25 mouse cellular contexts compared by ENCODE assay signal in the genomic region with DNA sequence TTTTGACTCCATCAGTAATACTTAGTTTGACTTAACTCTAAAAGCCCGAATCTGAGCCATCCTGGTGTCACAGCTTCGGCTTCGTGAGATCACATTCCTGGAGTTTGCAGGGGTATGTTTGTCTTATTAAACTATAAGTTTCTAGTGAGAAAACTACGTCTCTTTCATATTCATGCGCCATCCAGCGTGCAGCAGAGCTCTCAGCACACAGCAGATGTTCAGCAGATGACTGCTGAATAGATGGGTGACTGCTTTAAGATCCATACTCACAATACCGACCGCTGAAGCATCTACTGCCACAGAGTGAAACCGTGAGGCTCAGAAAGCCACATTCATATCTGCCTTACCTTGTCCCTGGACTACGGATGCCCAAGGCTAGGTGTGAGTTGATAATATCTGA.
A peak's percentile ranks its signal among the peaks of the same experiment; 100 is the strongest.
DNase-seq lines count a peak whose midpoint lies in the region; ATAC-seq and TF ChIP-seq lines count a peak whose summit lies in the region.
"Had no signal": no experiment of that assay in that cellular context is flagged by ENCODE, and none has a peak within 500 bp of the region (broad histone marks: within the 10 kb centered on the region; RNA-seq: fewer than 3 reads in every experiment).

No protein-coding gene starts in this region.

- no peaks in the 10 kb centered on the region for H3K9me3 ChIP-seq in hindbrain, postnatal 0 days (ENCODE audit: low read length)
- H3K9me3 ChIP-seq in hindbrain, embryonic 11.5 days (ENCODE audit: control insufficient read depth, low read length) = no peaks in the 10 kb centered on the region
- H3K9me3 ChIP-seq: embryonic facial prominence, embryonic 12.5 days; forebrain, embryonic 10.5 days; forebrain, embryonic 13.5 days; G1E; hindbrain, embryonic 15.5 days had no signal

- no peaks in the 10 kb centered on the region for H3K36me3 ChIP-seq in hindbrain, postnatal 0 days (ENCODE audit: insufficient read depth, low read length)
- H3K36me3 ChIP-seq in hindbrain, embryonic 11.5 days (ENCODE audit: control insufficient read depth, insufficient read depth, low read length) = no peaks in the 10 kb centered on the region
- H3K36me3 ChIP-seq: embryonic facial prominence, embryonic 12.5 days; forebrain, embryonic 10.5 days; G1E; hindbrain, embryonic 15.5 days had no signal

- WGBS in hindbrain, postnatal 0 days = 62% methylated on average over 10 of the region's 10 CpGs
- WGBS in hindbrain, embryonic 11.5 days = 63% methylated on average over 10 of the region's 10 CpGs

- no peaks in the 10 kb centered on the region for H3K27me3 ChIP-seq in hindbrain, postnatal 0 days (ENCODE audit: insufficient read depth, low read length)
- H3K27me3 ChIP-seq in hindbrain, embryonic 11.5 days (ENCODE audit: control insufficient read depth, insufficient read depth, low read length) = no peaks in the 10 kb centered on the region
- H3K27me3 ChIP-seq: CH12.LX; embryonic facial prominence, embryonic 12.5 days; forebrain, embryonic 13.5 days; hindbrain, embryonic 15.5 days; Patski had no signal

- no peak for DNase-seq in frontal cortex, postnatal 25 days (ENCODE audit: low spot score in 2 of 2)
- DNase-seq in hindbrain, postnatal 0 days (ENCODE audit: low spot score) = peak; percentile 13
- DNase-seq in hindbrain, embryonic 11.5 days (ENCODE audit: low spot score) = no peak
- peak; percentile 41 for DNase-seq in right cerebral cortex, postnatal 25 days
- DNase-seq in right cerebral cortex, postnatal 10 days (ENCODE audit: low spot score in 2 of 2) = no peak
- DNase-seq: adrenal gland, postnatal 10 days; adrenal gland, postnatal 36 days; B cell, adult 2 months; cerebellum, adult 18-20 months; cerebellum, adult 9-10 months; cerebellum, postnatal 14 days; gastrocnemius, postnatal 25 days; heart, adult 2 months; kidney, adult 2 months had no signal

- no peak overlapping the region for H3K4me2 ChIP-seq in hindbrain, postnatal 0 days (ENCODE audit: low read depth, low read length)
- no peak overlapping the region for H3K4me2 ChIP-seq in hindbrain, embryonic 11.5 days (replicated peaks; ENCODE audit: low read depth, low read length)
- H3K4me2 ChIP-seq: embryonic facial prominence, embryonic 12.5 days; forebrain, embryonic 13.5 days; heart, embryonic 11.5 days; hindbrain, embryonic 15.5 days had no signal

- ATAC-seq in frontal cortex, adult (ENCODE audit: low TSS enrichment) = 0 out of 2 replicates have a peak, but pooled peaks have one; percentile 17
- no peak for ATAC-seq in hindbrain, postnatal 0 days
- no peak for ATAC-seq in hindbrain, embryonic 11.5 days (ENCODE audit: low FRiP score)
- ATAC-seq: forebrain, embryonic 13.5 days; forebrain, embryonic 16.5 days; intestine, embryonic 16.5 days; Patski had no signal

- H3K9ac ChIP-seq in hindbrain, postnatal 0 days (replicated peaks; ENCODE audit: low read length) = no peak overlapping the region
- H3K9ac ChIP-seq in hindbrain, embryonic 11.5 days (ENCODE audit: low read depth, low read length) = no peak overlapping the region
- H3K9ac ChIP-seq: embryonic facial prominence, embryonic 12.5 days; forebrain, embryonic 13.5 days; hindbrain, embryonic 15.5 days had no signal

- TF ChIP-seq CTCF in hindbrain, postnatal 0 days (IDR thresholded peaks at IDR 0.05; ENCODE audit: low read depth) = no peak

- no peak overlapping the region for H3K27ac ChIP-seq in hindbrain, postnatal 0 days
- no peak overlapping the region for H3K27ac ChIP-seq in hindbrain, embryonic 11.5 days (ENCODE audit: low read depth, low read length)
- H3K27ac ChIP-seq: embryonic facial prominence, embryonic 12.5 days; forebrain, embryonic 10.5 days; forebrain, embryonic 13.5 days; heart, adult 2 months; hindbrain, embryonic 15.5 days had no signal

- no peak overlapping the region for H3K4me3 ChIP-seq in hindbrain, postnatal 0 days (ENCODE audit: low read length)
- no peak overlapping the region for H3K4me3 ChIP-seq in hindbrain, embryonic 11.5 days (ENCODE audit: low read depth, low read length)
- H3K4me3 ChIP-seq: embryonic facial prominence, embryonic 12.5 days; forebrain, embryonic 10.5 days; forebrain, embryonic 13.5 days; heart, adult 2 months; hindbrain, embryonic 15.5 days had no signal

- peaks cover 12% of the 10 kb centered on the region for H3K4me1 ChIP-seq in hindbrain, postnatal 0 days (ENCODE audit: insufficient read depth, low read length)
- H3K4me1 ChIP-seq in hindbrain, embryonic 11.5 days (replicated peaks; ENCODE audit: control insufficient read depth, insufficient read depth, low read length) = peaks cover 2% of the 10 kb centered on the region; the same call in 1 of the 2 replicates

Comparison
In these comparisons a context has a peak if more than half of its experiments do, and no peak if none do; other contexts are left out.
1. DNase-seq: peak in hindbrain, postnatal 0 days (single experiment) and right cerebral cortex, postnatal 25 days (single experiment); none in frontal cortex, postnatal 25 days (0 of 2), hindbrain, embryonic 11.5 days (single experiment) and right cerebral cortex, postnatal 10 days (0 of 2).